Mouse (Mus musculus): ENCODE results near the gene Gstt4.

- TF ChIP-seq CTCF (IDR thresholded peaks at IDR 0.05; ENCODE audit: low read depth, low read length) (no peak), POLR2A (IDR thresholded peaks at IDR 0.05; ENCODE audit: borderline replicate concordance, low read depth, low read length) (no peak)
Observed at GRCm38 (mm10) chr10:75835307-75835706, 13.0 kb upstream of the Gstt4 start.
